Mouse (Mus musculus) heart, embryonic 11.5 days (tissue): ENCODE data around the gene Tchhl1. TPM values are rescaled to one million over a fixed set of nuclear protein-coding genes. Genes with fewer than 3 reads are reported as not detected.
"Not testable (repeated sequence)": the region's sequence is repeated elsewhere in the genome, so short reads cannot be mapped to it uniquely, and the experiment has no call there.

Source experiments
- ATAC-seq: fragments of 200-750 bp; cut with Nextera tagmentation; replicated peaks from 2 replicates; pipeline ENCODE4 v1.8.0; 2017; ENCODE audit warnings: moderate library complexity; ENCODE audit not compliant: insufficient number of reproducible peaks, low FRiP score, low TSS enrichment
- H3K27ac ChIP-seq: fragments of 300-500 bp; sonication (generic); 2 replicates; pipeline ENCODE4 v1.5.1; 2014; ENCODE audit warnings: mild to moderate bottlenecking, low read depth, low read length
- H3K27me3 ChIP-seq: fragments of 300-500 bp; sonication (generic); 2 replicates; pipeline ENCODE4 v1.6.1; 2014; ENCODE audit warnings: mild to moderate bottlenecking, low read length, mixed read lengths; ENCODE audit not compliant: control insufficient read depth, insufficient read depth
- H3K36me3 ChIP-seq: fragments of 300-500 bp; sonication (generic); 2 replicates; pipeline ENCODE4 v1.6.1; 2014; ENCODE audit warnings: mild to moderate bottlenecking, low read length, moderate library complexity, mixed read lengths; ENCODE audit not compliant: control insufficient read depth, insufficient read depth
- H3K4me1 ChIP-seq: fragments of 300-500 bp; sonication (generic); 2 replicates; pipeline ENCODE4 v1.6.1; 2014; ENCODE audit warnings: low read length; ENCODE audit not compliant: control insufficient read depth, insufficient read depth
- H3K4me2 ChIP-seq: fragments of 300-500 bp; sonication (generic); 2 replicates; pipeline ENCODE4 v1.6.1; 2014; ENCODE audit warnings: mild to moderate bottlenecking, moderate library complexity
- H3K4me3 ChIP-seq: fragments of 300-500 bp; sonication (generic); 2 replicates; pipeline ENCODE4 v1.5.1; 2014; ENCODE audit warnings: low read depth, low read length
- H3K9ac ChIP-seq: fragments of 300-500 bp; sonication (generic); 2 replicates; pipeline ENCODE4 v1.6.1; 2014; ENCODE audit warnings: mild to moderate bottlenecking, low read depth, low read length, moderate library complexity
- H3K9me3 ChIP-seq: fragments of 300-500 bp; sonication (generic); replicated peaks from 2 replicates; pipeline ENCODE4 v1.6.1; 2016; ENCODE audit warnings: low read length; ENCODE audit not compliant: control insufficient read depth
- WGBS: fragments of 180-500 bp; shearing (Covaris S2); extraction: QIAGEN DNeasy Blood & Tissue Kit; methylation state at CpG from one replicate; pipeline ENCODE4 v1.1.7; 2014; ENCODE audit not compliant: insufficient replicate concordance; 5-methylcytosine and 5-hydroxymethylcytosine counted together
- polyA plus RNA-seq: library from polyadenylated mRNA; unstranded; fragments of >200 nt; fragmentation: Nextera tagmentation; extraction: Ambion mirVana; gene quantifications from 2 replicates; pipeline ENCODE4 v1.2.1, GENCODE M21; 2014

The Tchhl1 gene
- not detected in 2 replicates for polyA plus RNA-seq

DNA sequence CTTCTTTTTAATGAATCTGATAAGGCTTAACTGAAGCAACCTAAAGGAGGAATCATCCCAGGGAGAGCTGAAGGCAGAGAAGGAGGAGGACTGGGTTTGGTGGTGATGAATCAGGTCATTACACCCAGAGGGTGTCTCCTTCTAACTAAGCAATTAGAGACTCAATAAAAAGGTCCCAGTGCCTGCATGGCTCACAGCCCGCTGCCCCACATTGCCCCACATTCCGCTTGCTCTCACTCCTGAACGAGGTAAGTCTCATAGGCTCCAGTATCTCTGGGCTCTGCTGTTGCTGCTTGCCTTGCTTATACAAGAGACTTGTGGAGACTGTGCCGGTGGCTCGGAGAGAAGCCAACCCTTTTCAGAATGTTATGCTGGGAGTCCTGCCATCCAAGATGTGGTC, at the start of gene Tchhl1:
Gene Tchhl1 (plus strand): TSS at position 194 of the 400 bp plus-strand sequence.
- Histone ChIP-seq H3K36me3 (no peaks in the 10 kb centered on the region), H3K4me3 (no peak within 1 kb of the TSS), H3K4me1 (no peaks in the 10 kb centered on the region), H3K27me3 (no peaks in the 10 kb centered on the region), H3K4me2 (no peak within 1 kb of the TSS), H3K9me3 (no peaks in the 10 kb centered on the region), H3K27ac (no peak within 1 kb of the TSS), H3K9ac (no peak within 1 kb of the TSS)
- no peak for ATAC-seq
- whole genome bisulfite sequencing, result 71% methylated on average over 5 of the region's 5 CpGs

DNA sequence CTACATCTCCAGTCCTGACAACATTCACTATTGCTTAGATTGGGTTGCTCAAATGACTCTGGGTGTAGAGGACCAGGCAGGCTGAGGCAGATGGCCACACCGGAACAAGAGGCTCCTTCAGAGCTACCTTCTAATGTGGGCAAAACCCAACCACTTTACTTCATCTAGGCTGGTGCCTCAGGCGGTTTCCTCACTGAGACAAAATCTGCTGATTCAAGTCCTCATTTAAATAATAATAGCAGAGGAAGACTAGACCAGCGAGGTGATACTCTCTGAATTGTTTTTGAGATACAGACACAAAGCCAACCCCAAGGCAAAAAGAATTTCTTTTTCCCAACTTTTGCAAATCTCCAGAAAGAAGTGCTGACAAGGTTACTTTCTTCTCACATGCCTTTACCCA, 36.9 kb upstream of the Tchhl1 start:
- H3K4me1 ChIP-seq, result no peaks in the 10 kb centered on the region
- H3K4me3 ChIP-seq, result no peak overlapping the region
- 53% methylated on average over 3 of the region's 3 CpGs for WGBS
- no peaks in the 10 kb centered on the region for H3K9me3 ChIP-seq
- no peak for ATAC-seq
- no peaks in the 10 kb centered on the region for H3K36me3 ChIP-seq
- H3K27me3 ChIP-seq, result no peaks in the 10 kb centered on the region
- no peak overlapping the region for H3K27ac ChIP-seq
- H3K4me2 ChIP-seq, result no peak overlapping the region
- no peak overlapping the region for H3K9ac ChIP-seq

GRCm38 (mm10) chr3:93442030-93442429, 26.5 kb upstream of the Tchhl1 start, which contains the start of gene Tchh:
Gene Tchh (plus strand): TSS chr3:93442330.
- Histone ChIP-seq H3K27me3 (peaks cover 26% of the 10 kb centered on the region), H3K4me2 (peak within 1 kb of the TSS; percentile 94), H3K36me3 (no peaks in the 10 kb centered on the region), H3K9me3 (no peaks in the 10 kb centered on the region), H3K9ac (no peak within 1 kb of the TSS), H3K27ac (no peak within 1 kb of the TSS), H3K4me1 (no peaks in the 10 kb centered on the region), H3K4me3 (peak within 1 kb of the TSS; percentile 60; the same call in 1 of the 2 replicates)
- no peak for ATAC-seq
- WGBS, result 81% methylated on average over 1 of the region's 1 CpGs

GRCm38 (mm10) chr3:93443501-93444101, 25.0 kb upstream of the Tchhl1 start:
- no peak for ATAC-seq

DNA sequence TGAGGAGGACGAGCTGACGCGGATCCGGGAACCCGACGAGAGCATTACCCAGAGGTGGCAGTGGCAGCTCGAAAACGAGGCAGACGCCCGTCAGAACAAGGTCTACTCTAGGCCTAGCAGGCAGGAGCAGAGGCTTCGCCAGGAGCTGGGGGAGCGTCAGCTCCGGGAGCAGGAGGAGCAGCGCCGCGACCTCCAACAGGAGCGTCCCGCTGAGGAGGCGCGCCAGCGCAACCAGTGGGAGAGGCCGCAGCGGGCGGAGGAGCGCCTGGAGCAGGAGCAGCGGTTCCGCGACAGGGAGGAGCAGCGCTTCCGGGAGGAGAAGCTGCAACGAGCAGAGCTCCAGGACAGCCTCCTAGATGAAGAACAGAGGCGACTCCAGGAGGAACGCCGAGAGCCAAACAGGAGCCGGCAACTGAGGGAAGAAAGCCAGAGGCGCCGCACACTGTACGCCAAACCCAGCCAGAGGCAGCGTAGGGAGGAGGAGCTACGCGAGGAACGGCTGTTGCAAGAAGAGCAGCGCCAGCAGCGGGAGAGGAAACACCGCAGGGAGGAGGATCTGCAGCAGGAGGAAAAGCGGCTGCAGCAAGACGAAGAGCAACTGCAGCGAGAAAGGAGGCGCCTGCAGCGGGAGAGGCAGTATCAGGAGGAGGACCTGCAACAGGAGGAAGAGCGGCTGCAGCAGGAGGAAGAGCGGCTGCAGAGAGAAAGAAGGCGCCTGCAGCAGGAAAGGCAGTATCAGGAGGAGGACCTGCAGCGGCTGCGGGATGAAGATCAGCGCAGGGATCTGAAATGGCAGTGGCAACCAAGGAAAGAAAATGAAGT, 24.0 kb upstream of the Tchhl1 start:
- no peaks in the 10 kb centered on the region for H3K9me3 ChIP-seq
- H3K4me2 ChIP-seq, result peak overlapping the region; percentile 94
- peak overlapping the region; percentile 66 for H3K9ac ChIP-seq
- H3K27me3 ChIP-seq, result peaks cover 33% of the 10 kb centered on the region
- peak overlapping the region; percentile 60 for H3K4me3 ChIP-seq
- ATAC-seq, result peak; percentile 68
- no peak overlapping the region for H3K27ac ChIP-seq
- WGBS, result under 1% methylated on average over 56 of the region's 56 CpGs
- no peaks in the 10 kb centered on the region for H3K4me1 ChIP-seq
- no peaks in the 10 kb centered on the region for H3K36me3 ChIP-seq

More at GRCm38 (mm10) chr3:93443501-93444101, 25.0 kb upstream of the Tchhl1 start:
- no peaks in the 10 kb centered on the region for H3K4me1 ChIP-seq
- peak overlapping the region; percentile 94 for H3K4me2 ChIP-seq
- H3K9ac ChIP-seq, result 0 out of 2 replicates have a peak overlapping the region, but pooled peaks have one; percentile 29
- H3K27me3 ChIP-seq, result peaks cover 33% of the 10 kb centered on the region
- H3K36me3 ChIP-seq, result no peaks in the 10 kb centered on the region
- no peaks in the 10 kb centered on the region for H3K9me3 ChIP-seq
- under 1% methylated on average over 38 of the region's 38 CpGs for WGBS
- peak overlapping the region; percentile 60 for H3K4me3 ChIP-seq
- H3K27ac ChIP-seq, result no peak overlapping the region

DNA sequence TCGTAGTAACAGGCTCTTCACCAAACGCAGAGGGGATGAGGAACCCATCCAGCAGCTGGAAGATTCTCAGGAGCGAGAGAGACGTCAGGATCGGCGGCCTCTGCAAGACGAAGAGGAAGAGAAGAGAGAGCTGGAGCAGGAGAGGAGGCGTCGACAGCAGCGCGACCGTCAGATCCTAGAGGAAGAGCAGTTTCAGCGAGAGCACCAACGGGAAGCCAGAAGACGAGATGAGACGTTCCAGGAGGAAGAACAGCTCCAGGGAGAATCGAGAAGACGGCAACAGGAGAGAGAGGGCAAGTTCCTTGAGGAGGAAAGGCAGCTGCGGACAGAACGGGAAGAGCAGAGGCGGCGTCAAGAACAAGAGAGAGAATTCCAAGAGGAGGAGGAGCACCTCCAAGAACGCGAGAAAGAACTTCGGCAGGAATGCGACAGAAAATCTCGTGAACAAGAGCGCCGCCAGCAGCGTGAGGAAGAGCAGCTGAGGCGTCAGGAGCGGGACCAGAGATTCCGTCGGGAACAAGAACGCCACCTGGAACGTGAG, 23.3 kb upstream of the Tchhl1 start:
- WGBS, result under 1% methylated on average over 36 of the region's 36 CpGs
- Histone ChIP-seq H3K9me3 (no peaks in the 10 kb centered on the region), H3K4me2 (peak overlapping the region; percentile 94), H3K36me3 (no peaks in the 10 kb centered on the region), H3K4me3 (peak overlapping the region; percentile 60), H3K27ac (no peak overlapping the region), H3K9ac (no peak overlapping the region; the same call in 1 of the 2 replicates), H3K4me1 (no peaks in the 10 kb centered on the region), H3K27me3 (peaks cover 33% of the 10 kb centered on the region)
- no peak for ATAC-seq

DNA sequence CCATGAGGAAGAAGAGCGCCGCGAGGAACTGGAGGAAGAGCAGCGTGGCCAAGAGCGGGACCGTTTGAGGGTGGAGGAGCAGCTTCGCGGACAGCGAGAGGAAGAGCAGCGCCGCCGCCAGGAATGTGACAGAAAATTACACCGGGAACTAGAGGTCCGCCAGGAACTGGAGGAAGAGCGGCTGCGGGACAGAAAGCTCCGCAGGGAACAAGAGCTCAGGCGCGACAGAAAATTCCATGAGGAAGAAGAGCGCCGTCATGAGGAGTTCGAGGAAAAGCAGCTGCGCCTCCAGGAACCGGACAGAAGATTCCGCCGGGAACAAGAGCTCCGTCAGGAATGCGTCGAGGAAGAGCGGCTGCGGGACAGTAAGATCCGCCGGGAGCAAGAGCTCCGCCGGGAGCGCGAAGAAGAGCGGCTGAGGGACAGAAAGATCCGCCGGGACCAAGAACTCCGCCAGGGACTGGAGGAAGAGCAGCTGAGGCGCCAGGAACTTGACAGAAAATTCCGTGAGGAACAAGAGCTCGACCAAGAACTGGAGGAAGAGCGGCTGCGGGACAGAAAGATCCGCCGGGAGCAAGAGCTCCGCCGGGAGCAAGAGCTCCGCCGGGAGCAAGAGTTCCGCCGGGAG, 22.3 kb upstream of the Tchhl1 start:
- Histone ChIP-seq H3K4me3 (peak overlapping the region; percentile 60), H3K27ac (no peak overlapping the region), H3K4me1 (no peaks in the 10 kb centered on the region), H3K4me2 (peak overlapping the region; percentile 94), H3K36me3 (no peaks in the 10 kb centered on the region), H3K27me3 (peaks cover 25% of the 10 kb centered on the region), H3K9ac (peak overlapping the region; percentile 43; the same call in 1 of the 2 replicates), H3K9me3 (no peaks in the 10 kb centered on the region)
- no peak for ATAC-seq
- under 1% methylated on average over 54 of the region's 54 CpGs for WGBS

GRCm38 (mm10) chr3:93446756-93447137, 21.8 kb upstream of the Tchhl1 start:
- under 1% methylated on average over 32 of the region's 32 CpGs for WGBS

More at GRCm38 (mm10) chr3:93446756-93447137, 21.8 kb upstream of the Tchhl1 start:
- not testable (repeated sequence) for H3K9me3 ChIP-seq, H3K36me3 ChIP-seq, H3K27ac ChIP-seq, H3K4me1 ChIP-seq, ATAC-seq
- H3K4me3 ChIP-seq, result peak overlapping the region; percentile 60
- peak overlapping the region; percentile 46; the same call in 1 of the 2 replicates for H3K9ac ChIP-seq
- peaks cover 25% of the 10 kb centered on the region for H3K27me3 ChIP-seq
- peak overlapping the region; percentile 94 for H3K4me2 ChIP-seq
